Mouse (Mus musculus) heart, adult 2 months (tissue): Measurements from ENCODE around the gene Txnrd1.

Source experiments
- CTCF ChIP-seq: fragments of 200-600 bp; IDR thresholded peaks from 2 replicates; pipeline ENCODE4 v1.8.1; 2022; ENCODE audit warnings: antibody characterized with exemption, mild to moderate bottlenecking, moderate library complexity
- EP300 ChIP-seq: fragments of 200-500 bp; IDR thresholded peaks from 2 replicates; pipeline ENCODE4 v1.6.1; 2011; ENCODE audit warnings: low read depth, low read length, control low read depth; ENCODE audit not compliant: insufficient read depth
- POLR2A ChIP-seq: fragments of 200-500 bp; IDR thresholded peaks from 2 replicates; pipeline ENCODE4 v1.6.1; 2011; ENCODE audit warnings: mild to moderate bottlenecking, low read depth, low read length, control low read depth; ENCODE audit not compliant: insufficient read depth

DNA sequence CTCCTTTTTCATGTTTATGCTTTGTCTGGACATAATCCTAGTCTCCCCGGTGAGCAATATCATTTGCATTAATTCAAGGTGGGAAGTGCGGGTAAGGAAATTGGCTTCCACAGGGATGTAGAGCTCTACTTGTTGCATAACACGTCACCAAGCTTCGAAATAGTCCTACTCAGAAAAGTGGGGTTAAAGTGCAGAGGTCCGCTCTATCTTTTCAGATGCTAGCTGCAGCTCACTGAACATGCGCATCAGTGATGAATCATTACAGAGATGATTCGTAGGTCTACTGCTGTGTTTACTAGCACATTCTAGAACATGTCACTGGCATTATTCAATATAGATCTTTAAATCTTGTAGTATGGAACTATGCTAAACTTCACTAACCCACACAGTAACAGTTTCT lies 4.6 kb downstream of the Txnrd1 start:
- TF ChIP-seq CTCF: no peak
- no peak for TF ChIP-seq EP300
- no peak for TF ChIP-seq POLR2A
